Mouse (Mus musculus) heart, postnatal 36 days (tissue): ENCODE measurements around the gene Gm16181. TPM values are rescaled to one million over a fixed set of nuclear protein-coding genes. Genes with fewer than 3 reads are reported as not detected.

Experiments
- DNase-seq, 2 experiments: peaks; one replicate each; pipeline ENCODE4 v3.0.0; 2021 to 2022
- intact Hi-C: fragments of 180-260 bp; cut with DNase I; formaldehyde crosslinking; loops from one replicate; pipeline ENCODE4 v1.15.1; 2025
- total RNA-seq, 2 experiments: library from RNA; stranded (reverse); gene quantifications; 2 replicates each; pipeline ENCODE4 v1.2.3; 2021

Gene Gm16181
- total RNA-seq, 2 experiments from 2014 or later: not detected

- no peak for DNase-seq
- intact Hi-C loops: loop anchor here (1.0 kb wide), 1 partner anchor 17 kb away; no protein-coding TSS in a partner anchor
Measured at GRCm38 (mm10) chr17:35194844-35195630, 25.6 kb upstream of the Gm16181 start.

- peak; percentile 87 to 88 for DNase-seq
- intact Hi-C loops: loop anchor here (1.0 to 2.0 kb wide), 2 partner anchors 17 to 33 kb away; no protein-coding TSS in a partner anchor
Measured at GRCm38 (mm10) chr17:35195631-35196320, 24.9 kb upstream of the Gm16181 start.

- intact Hi-C loops: loop anchor here (2.0 kb wide), 1 partner anchor 33 kb away; no protein-coding TSS in a partner anchor
- no peak for DNase-seq
Measured at GRCm38 (mm10) chr17:35196321-35196641, 24.4 kb upstream of the Gm16181 start.

- intact Hi-C loops: loop anchor here (2.0 kb wide), 1 partner anchor 32 kb away; no protein-coding TSS in a partner anchor
- no peak for DNase-seq
Measured at GRCm38 (mm10) chr17:35197126-35197525, 23.5 kb upstream of the Gm16181 start.

- intact Hi-C loops: no loop called here
- no peak for DNase-seq
Measured at GRCm38 (mm10) chr17:35198029-35198428, 22.6 kb upstream of the Gm16181 start.

- intact Hi-C loops: no loop called here
- no peak for DNase-seq
Measured at GRCm38 (mm10) chr17:35198946-35199345, 21.7 kb upstream of the Gm16181 start.

GRCm38 (mm10) chr17:35200398-35200797 lies 20.2 kb upstream of the Gm16181 start:
- intact Hi-C loops: loop anchor here (2.0 kb wide), 1 partner anchor 20 kb away; the partner anchor contains the start of gene Gm16181
- DNase-seq: no peak

- intact Hi-C loops: loop anchor here (2.0 kb wide), 1 partner anchor 20 kb away; the partner anchor contains the start of gene Gm16181
- no peak for DNase-seq
Measured at GRCm38 (mm10) chr17:35201128-35201527, 19.5 kb upstream of the Gm16181 start.

- intact Hi-C loops: loop anchor here (2.0 kb wide), 1 partner anchor 19 kb away; the partner anchor contains the start of gene Gm16181
- DNase-seq: peak; percentile 67 to 75
Measured at GRCm38 (mm10) chr17:35201787-35202186, 18.8 kb upstream of the Gm16181 start, which contains the start of gene Tnf. Gene Tnf, minus strand, starts transcription at chr17:35202007.

- no peak for DNase-seq
- intact Hi-C loops: no loop called here
Measured at GRCm38 (mm10) chr17:35202442-35202841, 18.2 kb upstream of the Gm16181 start.

GRCm38 (mm10) chr17:35204494-35205379 lies 15.9 kb upstream of the Gm16181 start, which contains the start of gene Lta:
Gene Lta, minus strand, starts transcription at chr17:35205351.
- intact Hi-C loops: no loop called here
- DNase-seq: no peak

GRCm38 (mm10) chr17:35205380-35205769 lies 15.3 kb upstream of the Gm16181 start:
- intact Hi-C loops: no loop called here
- no peak for DNase-seq

- peak in 1 of 2 experiments; percentile 28 for DNase-seq
- intact Hi-C loops: no loop called here
Measured at GRCm38 (mm10) chr17:35209785-35210535, 10.7 kb upstream of the Gm16181 start.

- no peak for DNase-seq
Measured at GRCm38 (mm10) chr17:35210593-35210992, 10.0 kb upstream of the Gm16181 start.

GRCm38 (mm10) chr17:35213071-35213470 lies 7.6 kb upstream of the Gm16181 start:
- DNase-seq: no peak
- intact Hi-C loops: no loop called here

More at GRCm38 (mm10) chr17:35210593-35210992, 10.0 kb upstream of the Gm16181 start:
- intact Hi-C loops: no loop called here

- intact Hi-C loops: no loop called here
Measured at GRCm38 (mm10) chr17:35218516-35219193, 2.0 kb upstream of the Gm16181 start.

GRCm38 (mm10) chr17:35219601-35220041 lies 1.0 kb upstream of the Gm16181 start:
- intact Hi-C loops: loop anchor here (2.0 kb wide), 1 partner anchor 19 kb away; no protein-coding TSS in a partner anchor
- DNase-seq: peak in 1 of 2 experiments; percentile 52

More at GRCm38 (mm10) chr17:35218516-35219193, 2.0 kb upstream of the Gm16181 start:
- DNase-seq: peak; percentile 46 to 49

- intact Hi-C loops: no loop called here
- no peak for DNase-seq
Measured at GRCm38 (mm10) chr17:35222299-35222698, 1.7 kb downstream of the Gm16181 start.

GRCm38 (mm10) chr17:35224641-35225040 lies 4.0 kb downstream of the Gm16181 start:
- intact Hi-C loops: no loop called here
- no peak for DNase-seq
